Mouse (Mus musculus): ENCODE results near the gene B630019K06Rik. TPM values are rescaled to one million over a fixed set of nuclear protein-coding genes. Genes with fewer than 3 reads are reported as not detected.

B630019K06Rik gene
- polyA plus RNA-seq (2015; fragmentation: Nextera tagmentation; extraction: Ambion mirVana) = 1.1 and 1.3 TPM in 2 replicates

GRCm38 (mm10) chrX:8892343-8893155, at the start of gene B630019K06Rik:
TSS of gene B630019K06Rik (plus strand) at chrX:8892382.

GRCm38 (mm10) chrX:8843694-8844093, 48.5 kb upstream of the B630019K06Rik start, which contains the start of gene Gm6592:
TSS of gene Gm6592 (plus strand) at chrX:8843994.

GRCm38 (mm10) chrX:8873953-8874352, 18.2 kb upstream of the B630019K06Rik start, which contains the start of gene Gm5751:
TSS of gene Gm5751 (plus strand) at chrX:8874253.

Other genes starting within 250 kb of the B630019K06Rik start
- not detected in 2 replicates for gene Ssxb8, start 201.5 kb upstream of the B630019K06Rik start, polyA plus RNA-seq (2015; fragmentation: Nextera tagmentation; extraction: Ambion mirVana)
- not detected in 2 replicates for gene Ssx9, start 143.9 kb upstream of the B630019K06Rik start, polyA plus RNA-seq (2015; fragmentation: Nextera tagmentation; extraction: Ambion mirVana)
- gene Ssxb5, start 88.7 kb upstream of the B630019K06Rik start, polyA plus RNA-seq (2015; fragmentation: Nextera tagmentation; extraction: Ambion mirVana) = not detected in 2 replicates
- gene Gm6592, start 48.4 kb upstream of the B630019K06Rik start, polyA plus RNA-seq (2015; fragmentation: Nextera tagmentation; extraction: Ambion mirVana) = not detected in 2 replicates
- gene Gm5751, start 18.1 kb upstream of the B630019K06Rik start, polyA plus RNA-seq (2015; fragmentation: Nextera tagmentation; extraction: Ambion mirVana) = not detected in 2 replicates
- gene Fthl17b, start 70.6 kb downstream of the B630019K06Rik start, polyA plus RNA-seq (2015; fragmentation: Nextera tagmentation; extraction: Ambion mirVana) = not detected in 2 replicates
- not detected in 2 replicates for gene Fthl17c, start 84.2 kb downstream of the B630019K06Rik start, polyA plus RNA-seq (2015; fragmentation: Nextera tagmentation; extraction: Ambion mirVana)
- not detected in 2 replicates for gene Fthl17d, start 94.4 kb downstream of the B630019K06Rik start, polyA plus RNA-seq (2015; fragmentation: Nextera tagmentation; extraction: Ambion mirVana)
- not detected in 2 replicates for gene Fthl17e, start 141.1 kb downstream of the B630019K06Rik start, polyA plus RNA-seq (2015; fragmentation: Nextera tagmentation; extraction: Ambion mirVana)
- not detected in 2 replicates for gene Fthl17f, start 170.6 kb downstream of the B630019K06Rik start, polyA plus RNA-seq (2015; fragmentation: Nextera tagmentation; extraction: Ambion mirVana)
- gene 4930402K13Rik, start 212.2 kb downstream of the B630019K06Rik start, polyA plus RNA-seq (2015; fragmentation: Nextera tagmentation; extraction: Ambion mirVana) = not detected in 2 replicates